Mouse (Mus musculus): ENCODE measurements around the gene Kit.

Kit gene

DNA sequence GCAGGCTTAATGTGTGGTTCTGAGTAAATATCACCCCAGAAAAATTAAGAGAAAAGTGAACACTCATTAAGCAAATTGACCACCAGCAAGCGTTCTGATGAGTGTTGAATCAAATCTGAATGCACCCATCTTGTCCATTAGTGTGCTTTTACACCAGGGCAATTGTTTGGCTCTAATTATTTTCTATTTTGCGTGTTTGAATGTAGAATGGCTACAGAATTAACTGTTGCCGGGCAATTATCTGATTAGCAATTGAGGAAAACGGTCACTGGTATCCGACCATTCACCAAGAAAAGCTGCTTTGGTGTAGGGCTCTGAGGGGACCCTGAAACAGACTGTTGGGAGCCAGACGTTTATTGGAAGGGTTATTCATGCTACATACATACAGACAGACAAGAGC is 16.2 kb downstream of the Kit start:
- DNase-seq (ENCODE audit: low spot score in 2 of 2) = no peak

- DNase-seq (ENCODE audit: low spot score in 2 of 2) = no peak
Measured at GRCm38 (mm10) chr5:75591567-75591966, 16.9 kb downstream of the Kit start.

DNA sequence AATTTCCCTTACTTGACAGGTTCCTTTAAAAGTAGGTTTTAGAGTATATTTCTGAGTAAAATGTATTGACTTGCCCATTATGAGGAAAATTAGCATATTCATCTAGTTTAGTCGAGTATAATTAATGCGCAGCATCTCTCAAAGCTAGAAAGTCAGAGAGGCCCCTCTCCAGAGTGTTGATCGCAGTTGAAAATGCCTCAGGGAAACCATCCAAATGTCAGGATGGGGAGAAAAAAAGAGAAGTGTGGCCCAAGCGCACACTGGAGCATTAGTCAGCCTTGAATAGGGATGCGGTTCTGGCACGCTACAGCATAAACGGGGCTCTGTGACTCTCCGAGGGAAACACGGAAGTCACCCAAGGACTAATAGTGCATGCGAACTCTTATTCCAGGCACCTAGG is 20.6 kb downstream of the Kit start:
- DNase-seq (ENCODE audit: low spot score in 2 of 2) = no peak

DNA sequence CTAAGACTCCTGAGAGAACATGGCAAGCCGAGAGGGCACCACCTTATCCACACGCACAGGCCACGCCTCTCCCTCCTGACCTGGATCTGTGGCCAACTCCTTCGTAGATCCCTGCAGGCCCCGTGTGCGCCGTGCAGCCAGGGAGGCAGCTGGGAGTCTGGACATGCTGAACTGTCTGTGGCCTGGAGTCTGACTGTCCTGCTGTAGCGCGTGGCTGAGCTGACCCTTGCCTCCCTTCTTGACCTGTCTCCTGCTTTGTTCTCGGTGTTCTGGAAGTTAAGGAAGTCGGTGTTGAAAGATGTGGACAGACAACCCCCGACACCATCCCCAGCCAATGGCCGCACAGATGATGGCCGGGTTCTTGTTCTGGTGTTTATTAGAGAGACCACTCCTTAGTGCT is 21.5 kb downstream of the Kit start:
- no peak for DNase-seq (ENCODE audit: low spot score in 2 of 2)

- DNase-seq (ENCODE audit: low spot score in 2 of 2) = no peak
Measured at GRCm38 (mm10) chr5:75597316-75597715, 22.6 kb downstream of the Kit start.

DNA sequence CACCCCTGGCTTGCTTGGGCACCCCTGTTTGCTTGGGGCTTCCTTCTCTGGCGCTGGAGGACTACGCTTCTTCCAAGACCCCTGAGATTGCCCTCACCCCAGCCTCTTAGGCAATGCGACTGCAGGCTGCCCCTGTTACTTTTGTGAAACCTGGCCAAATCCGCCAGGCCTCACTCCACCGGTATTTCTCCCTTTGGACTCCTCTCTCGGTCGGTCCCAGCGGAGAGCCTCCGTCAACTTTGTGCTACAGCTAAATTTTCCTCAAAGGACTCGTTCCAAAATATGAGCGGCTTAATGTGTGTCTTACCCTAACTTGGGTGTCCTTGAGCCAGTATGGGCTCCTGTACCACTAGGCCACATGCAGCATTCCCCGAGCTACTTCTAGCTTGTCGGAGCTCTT is 23.8 kb downstream of the Kit start:
- DNase-seq (ENCODE audit: low spot score in 2 of 2) = no peak

DNA sequence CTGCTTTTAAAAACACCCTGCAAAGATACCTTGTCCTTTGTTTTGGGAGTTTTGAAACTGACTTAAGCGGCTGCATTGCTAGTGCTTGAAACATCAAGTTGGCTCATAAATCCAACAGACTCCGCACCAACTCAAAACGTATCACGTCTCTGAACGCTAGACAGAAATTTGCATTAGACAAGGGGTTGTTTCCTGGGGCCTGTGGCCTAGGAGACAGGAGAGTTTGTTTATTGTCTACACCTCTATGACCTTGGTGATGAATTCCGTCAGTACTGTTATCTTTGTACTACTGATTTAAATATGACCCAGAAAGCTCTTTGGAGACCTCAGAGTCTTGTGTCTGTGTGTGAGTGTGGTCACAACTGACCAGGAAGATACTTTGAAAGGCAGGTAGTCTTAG is 25.3 kb downstream of the Kit start:
- DNase-seq (ENCODE audit: low spot score in 2 of 2) = no peak

GRCm38 (mm10) chr5:75604238-75604637 is 29.5 kb downstream of the Kit start:
- no peak for DNase-seq (ENCODE audit: low spot score in 2 of 2)

DNA sequence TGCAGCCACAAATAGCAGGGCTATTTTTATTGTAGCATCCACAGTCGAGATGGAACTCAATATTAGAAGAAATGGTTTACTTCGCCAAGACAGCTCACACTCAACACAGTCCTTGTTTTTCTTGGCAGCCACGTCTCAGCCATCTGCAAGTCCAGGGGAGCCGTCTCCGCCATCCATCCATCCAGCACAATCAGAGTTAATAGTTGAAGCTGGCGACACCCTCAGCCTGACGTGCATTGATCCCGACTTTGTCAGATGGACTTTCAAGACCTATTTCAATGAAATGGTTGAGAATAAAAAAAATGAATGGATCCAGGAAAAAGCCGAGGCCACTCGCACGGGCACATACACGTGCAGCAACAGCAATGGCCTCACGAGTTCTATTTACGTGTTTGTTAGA is 32.2 kb downstream of the Kit start:
- DNase-seq (ENCODE audit: low spot score in 2 of 2) = no peak

DNA sequence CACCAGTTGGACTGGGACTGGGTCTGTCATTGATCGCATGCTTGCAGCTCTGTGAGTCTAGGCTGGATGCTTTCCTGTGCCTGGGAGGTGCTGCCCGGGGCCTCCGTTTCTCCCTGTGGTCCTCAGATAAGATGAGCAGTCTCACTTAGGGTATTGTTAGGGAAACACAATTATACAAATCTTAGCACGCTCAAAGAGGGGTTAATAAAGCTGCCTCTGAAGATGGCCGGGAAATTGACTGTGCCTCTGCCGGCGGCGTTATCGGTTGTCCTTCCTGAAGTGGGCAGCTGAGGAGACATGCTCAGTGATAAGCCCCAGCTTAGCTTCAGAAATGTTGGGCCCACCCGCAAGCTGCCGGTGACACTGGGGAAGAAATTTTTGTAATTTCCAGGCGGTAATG is 33.3 kb downstream of the Kit start:
- no peak for DNase-seq (ENCODE audit: low spot score in 2 of 2)

GRCm38 (mm10) chr5:75612380-75612779 is 37.7 kb downstream of the Kit start:
- DNase-seq (ENCODE audit: low spot score in 2 of 2) = no peak

GRCm38 (mm10) chr5:75612926-75613325 is 38.2 kb downstream of the Kit start:
- no peak for DNase-seq (ENCODE audit: low spot score in 2 of 2)

- DNase-seq (ENCODE audit: low spot score in 2 of 2) = no peak
Measured at GRCm38 (mm10) chr5:75615000-75615571, 40.4 kb downstream of the Kit start.

DNA sequence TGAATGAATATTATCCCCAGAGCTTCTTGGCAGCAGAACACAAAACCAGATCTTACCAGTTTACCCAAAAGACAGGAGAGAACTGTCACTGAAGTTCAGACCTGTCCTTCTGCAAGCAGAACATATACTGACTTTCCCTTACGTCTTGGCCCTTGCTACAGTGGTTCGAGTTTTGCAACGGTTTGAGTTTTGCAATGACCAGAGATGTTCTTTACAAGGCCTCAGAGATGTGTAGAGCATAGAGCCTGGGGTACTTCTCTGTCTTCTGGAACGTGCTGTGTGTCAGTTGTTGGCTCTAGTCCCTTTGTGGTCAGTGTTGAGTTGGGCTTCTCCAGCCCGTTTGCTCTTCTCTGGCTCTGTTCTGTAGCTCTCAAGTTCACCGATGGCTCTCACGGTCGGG is 40.9 kb downstream of the Kit start:
- no peak for DNase-seq (ENCODE audit: low spot score in 2 of 2)

- no peak for DNase-seq (ENCODE audit: low spot score in 2 of 2)
Measured at GRCm38 (mm10) chr5:75622401-75622800, 47.7 kb downstream of the Kit start.

DNA sequence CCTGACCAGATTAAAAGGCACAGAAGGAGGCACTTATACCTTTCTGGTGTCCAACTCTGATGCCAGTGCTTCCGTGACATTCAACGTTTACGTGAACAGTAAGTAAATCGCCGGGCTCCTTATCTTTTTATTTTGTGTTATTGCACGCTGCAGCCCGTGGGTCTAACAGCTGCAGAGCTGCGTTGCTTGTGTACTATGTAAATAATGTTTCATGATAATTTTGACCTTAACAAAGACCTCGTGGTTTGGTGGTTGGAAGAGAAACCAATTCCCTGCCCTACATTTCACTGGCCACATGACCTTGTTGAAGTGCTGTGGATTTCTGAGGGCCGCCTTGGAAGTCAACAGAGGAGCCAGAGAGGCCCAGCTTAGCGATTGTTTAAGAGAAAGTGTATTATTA is 48.3 kb downstream of the Kit start:
- no peak for DNase-seq (ENCODE audit: low spot score in 2 of 2)

DNA sequence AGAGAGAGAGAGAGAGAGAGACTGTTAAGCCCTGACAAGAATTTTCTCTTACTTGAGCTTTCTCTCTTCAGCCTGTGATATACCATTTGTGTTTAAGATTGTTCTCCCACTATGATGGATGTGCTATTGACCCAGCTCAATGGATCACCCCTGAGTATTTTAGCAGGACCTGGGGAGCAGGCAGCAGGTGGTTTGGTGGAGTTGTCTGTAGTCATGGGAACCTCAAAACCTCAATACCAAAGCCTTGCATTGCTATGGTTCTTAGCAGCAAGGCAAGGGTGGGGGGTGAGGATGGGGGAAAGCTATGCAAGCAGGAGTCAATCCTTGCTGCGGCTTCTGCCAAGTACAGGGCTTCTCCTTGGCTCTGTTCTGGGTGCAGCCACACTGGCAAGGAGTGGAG is 48.8 kb downstream of the Kit start:
- no peak for DNase-seq (ENCODE audit: low spot score in 2 of 2)

DNA sequence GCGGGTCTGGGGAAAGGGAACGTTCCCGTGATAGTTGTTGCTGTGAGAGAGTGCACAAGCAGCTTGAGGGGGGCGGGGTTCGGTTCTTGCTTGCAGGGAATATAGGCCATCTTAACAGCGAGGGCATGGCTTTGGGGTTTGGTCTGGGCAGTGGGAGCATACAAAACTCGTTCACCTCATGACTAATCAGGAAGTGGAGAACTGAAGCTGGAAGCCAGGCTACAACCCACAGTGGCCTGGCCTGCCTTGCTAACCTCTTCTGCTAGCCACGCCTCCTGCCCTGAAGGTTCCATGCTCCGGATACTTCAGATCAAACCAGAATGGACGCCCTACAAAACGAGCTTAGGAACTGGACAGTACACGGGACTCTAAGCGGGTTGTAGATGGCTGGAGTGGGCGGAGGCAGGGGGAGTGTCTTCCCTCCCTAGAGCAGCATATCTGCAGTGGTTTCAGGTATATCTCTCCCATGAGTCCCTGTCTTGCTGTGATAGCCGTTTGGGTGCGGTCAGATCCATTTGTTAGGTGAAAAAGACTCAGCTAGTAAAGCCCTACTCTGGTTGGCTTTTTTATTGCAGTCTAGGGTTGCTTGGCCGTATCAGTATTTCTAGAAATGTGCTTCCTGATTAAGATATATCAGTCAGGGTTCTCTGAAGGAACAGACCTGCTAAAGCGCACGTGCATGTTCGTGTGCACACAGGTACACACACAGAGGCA is 49.4 kb downstream of the Kit start:
- no peak for DNase-seq (ENCODE audit: low spot score in 2 of 2)

DNA sequence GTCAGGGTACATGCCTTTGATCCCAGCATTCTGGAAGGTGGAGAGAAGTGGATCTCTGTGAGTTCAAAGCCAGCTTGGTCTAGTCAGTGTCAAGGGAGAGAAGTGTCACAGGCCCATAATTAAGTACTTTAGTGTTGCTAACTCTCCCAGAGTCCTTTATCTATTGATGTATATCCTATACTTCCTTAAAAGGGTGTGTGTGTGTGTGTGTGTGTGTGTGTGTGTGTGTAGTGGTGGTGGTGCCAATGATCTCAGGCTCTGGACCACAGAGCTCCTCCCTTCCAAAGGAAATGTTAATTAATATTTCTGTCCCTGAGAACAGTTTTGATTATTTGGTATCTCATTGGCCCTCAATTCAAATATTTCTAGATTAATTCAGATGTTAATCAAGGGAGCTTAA is 50.3 kb downstream of the Kit start:
- DNase-seq (ENCODE audit: low spot score in 2 of 2) = no peak

DNA sequence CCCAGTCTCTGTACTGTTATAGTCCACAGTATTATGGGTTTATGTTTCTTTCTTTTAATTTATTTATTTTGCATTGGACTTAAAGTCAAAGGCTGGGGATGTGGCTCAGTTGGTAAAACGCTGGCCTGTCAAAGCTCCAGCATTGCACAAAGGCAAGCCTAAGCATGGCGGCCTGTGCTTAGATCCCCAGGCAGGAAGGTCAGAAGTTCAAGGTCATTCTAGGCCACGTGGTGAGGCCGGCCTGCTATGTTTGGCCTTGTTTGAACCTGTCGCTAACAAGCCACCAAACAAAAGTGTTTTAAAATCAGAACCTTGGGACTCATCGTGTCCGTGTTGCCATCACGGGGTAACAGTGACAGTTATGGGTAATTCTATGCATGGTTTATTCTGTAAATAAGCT is 51.6 kb downstream of the Kit start:
- DNase-seq (ENCODE audit: low spot score in 2 of 2) = no peak

DNA sequence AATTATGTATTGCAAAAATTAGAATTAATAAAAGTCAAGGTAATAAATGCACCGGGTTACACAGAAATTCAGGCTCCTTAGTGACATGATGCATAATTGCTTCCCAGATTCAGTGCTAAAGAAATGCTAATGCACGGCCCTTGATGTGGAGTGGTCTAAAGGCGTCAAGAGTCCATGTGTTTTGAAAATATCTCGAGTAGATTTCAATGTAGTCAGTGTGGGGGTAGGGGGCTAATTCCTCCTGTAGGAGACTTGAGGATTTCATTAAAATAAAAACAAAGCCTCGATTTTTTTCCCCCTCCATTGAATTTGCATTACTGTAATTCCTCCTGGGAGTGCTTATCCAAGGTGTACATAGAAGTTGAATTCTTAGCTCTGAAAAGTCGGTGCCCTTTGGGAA is 52.0 kb downstream of the Kit start:
- DNase-seq (ENCODE audit: low spot score in 2 of 2) = no peak

DNA sequence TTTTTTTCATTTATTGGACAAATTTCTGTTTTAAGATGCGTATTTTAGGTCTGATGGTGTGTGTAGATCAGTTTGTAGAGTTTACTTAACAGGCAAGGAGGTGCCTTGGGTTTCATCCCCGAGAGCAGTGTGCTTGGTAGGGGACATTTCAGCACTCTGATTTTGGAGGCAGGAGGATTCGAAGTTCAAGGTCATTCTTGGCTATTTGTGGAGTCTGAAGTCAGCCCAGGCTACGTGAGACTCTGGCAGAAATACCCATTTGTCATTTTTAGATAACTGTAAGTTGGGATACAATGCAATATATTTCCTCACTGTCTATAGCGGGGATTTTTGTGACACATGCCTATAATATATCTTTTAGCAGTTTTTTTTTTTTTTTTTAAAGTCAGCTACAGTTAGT is 57.5 kb downstream of the Kit start:
- no peak for DNase-seq (ENCODE audit: low spot score in 2 of 2)

- DNase-seq (ENCODE audit: low spot score in 2 of 2) = no peak
Measured at GRCm38 (mm10) chr5:75632846-75633640, 58.3 kb downstream of the Kit start.

Measured in spleen, postnatal 10 days (tissue).